Mouse (Mus musculus) intestine, postnatal 0 days (tissue): Measurements from ENCODE around the gene Dmbx1. TPM values are rescaled to one million over a fixed set of nuclear protein-coding genes. Genes with fewer than 3 reads are reported as not detected.

Source experiments
- ATAC-seq: fragments of 200-750 bp; cut with Nextera tagmentation; 2 replicates; pipeline ENCODE4 v1.8.0; 2017; ENCODE audit warnings: mild to moderate bottlenecking, moderate TSS enrichment, moderate library complexity
- H3K27ac ChIP-seq: fragments of 300-500 bp; sonication (generic); 2 replicates; pipeline ENCODE4 v1.5.1; 2014; ENCODE audit warnings: mild to moderate bottlenecking, low read depth, low read length, moderate library complexity
- H3K27me3 ChIP-seq: fragments of 300-500 bp; sonication (generic); replicated peaks from 2 replicates; pipeline ENCODE4 v1.6.1; 2014; ENCODE audit warnings: low read length, mixed read lengths; ENCODE audit not compliant: control insufficient read depth, insufficient read depth
- H3K36me3 ChIP-seq: fragments of 300-500 bp; sonication (generic); 2 replicates; pipeline ENCODE4 v1.6.1; 2014; ENCODE audit warnings: mild to moderate bottlenecking, moderate library complexity; ENCODE audit not compliant: control insufficient read depth, insufficient read depth
- H3K4me1 ChIP-seq: fragments of 300-500 bp; sonication (generic); replicated peaks from 2 replicates; pipeline ENCODE4 v1.6.1; 2014; ENCODE audit warnings: antibody characterized with exemption, low read length, mixed read lengths; ENCODE audit not compliant: control insufficient read depth, insufficient read depth
- H3K4me2 ChIP-seq: fragments of 300-500 bp; sonication (generic); replicated peaks from 2 replicates; pipeline ENCODE4 v1.6.1; 2014; ENCODE audit warnings: low read depth, mild to moderate bottlenecking, moderate library complexity
- H3K4me3 ChIP-seq: fragments of 300-500 bp; sonication (generic); 2 replicates; pipeline ENCODE4 v1.5.1; 2014; ENCODE audit warnings: low read depth, low read length
- H3K9ac ChIP-seq: fragments of 300-500 bp; sonication (generic); 2 replicates; pipeline ENCODE4 v1.6.1; 2014; ENCODE audit warnings: mild to moderate bottlenecking, low read depth, low read length
- H3K9me3 ChIP-seq: fragments of 300-500 bp; sonication (generic); 2 replicates; pipeline ENCODE4 v1.6.1; 2016; ENCODE audit warnings: mixed run types; ENCODE audit not compliant: control insufficient read depth
- CTCF ChIP-seq: sonication (generic); IDR thresholded peaks from 2 replicates; pipeline ENCODE4 v1.5.1; 2016; ENCODE audit warnings: low read depth, mild to moderate bottlenecking, control low read depth, antibody characterized with exemption, moderate library complexity
- WGBS: fragments of 180-500 bp; shearing (Covaris S2); extraction: QIAGEN DNeasy Blood & Tissue Kit; methylation state at CpG from one replicate; pipeline ENCODE4 v1.1.7; 2014; 5-methylcytosine and 5-hydroxymethylcytosine counted together
- polyA plus RNA-seq: library from polyadenylated mRNA; unstranded; fragments of >200 nt; fragmentation: Nextera tagmentation; extraction: Ambion mirVana; gene quantifications from 2 replicates; pipeline ENCODE4 v1.2.1, GENCODE M21; 2015

Gene Dmbx1
- polyA plus RNA-seq, 1 experiment from 2014 or later, result not detected

DNA sequence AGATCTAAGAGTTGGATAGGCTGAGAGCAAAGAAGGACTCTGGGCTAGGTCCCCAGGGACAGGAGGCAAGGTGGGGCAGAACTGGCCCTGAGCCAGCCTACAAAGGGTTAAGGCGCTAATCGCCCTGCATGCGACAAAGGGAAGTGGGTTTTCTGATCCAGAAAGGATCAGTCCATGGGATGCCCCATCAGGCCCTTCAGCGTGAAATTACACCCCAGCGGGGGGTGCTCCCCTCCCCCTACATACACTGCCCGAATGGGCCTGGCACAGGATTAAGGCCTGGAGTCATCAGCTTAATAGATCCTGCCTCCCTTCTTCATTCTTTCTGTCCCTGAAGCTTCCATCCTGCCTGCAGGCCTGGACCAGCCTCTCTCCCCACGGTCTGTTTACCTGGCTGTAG is 34.0 kb downstream of the Dmbx1 start:
- Histone ChIP-seq H3K9ac (no peak overlapping the region), H3K4me1 (no peaks in the 10 kb centered on the region), H3K4me3 (no peak overlapping the region), H3K27me3 (peaks cover 11% of the 10 kb centered on the region), H3K36me3 (no peaks in the 10 kb centered on the region), H3K9me3 (no peaks in the 10 kb centered on the region), H3K27ac (no peak overlapping the region), H3K4me2 (no peak overlapping the region)
- ATAC-seq, result no peak
- WGBS, result 29% methylated on average over 7 of the region's 7 CpGs
- no peak for TF ChIP-seq CTCF

- H3K4me3 ChIP-seq, result no peak overlapping the region
- H3K36me3 ChIP-seq, result no peaks in the 10 kb centered on the region
- H3K27me3 ChIP-seq, result peaks cover 20% of the 10 kb centered on the region
- no peaks in the 10 kb centered on the region for H3K9me3 ChIP-seq
- WGBS, result 34% methylated on average over 12 of the region's 12 CpGs
- H3K4me2 ChIP-seq, result no peak overlapping the region
- H3K27ac ChIP-seq, result no peak overlapping the region
- ATAC-seq, result no peak
- no peaks in the 10 kb centered on the region for H3K4me1 ChIP-seq
- no peak overlapping the region for H3K9ac ChIP-seq
- no peak for TF ChIP-seq CTCF
These were observed 35.4 kb downstream of the Dmbx1 start for GRCm38 (mm10) chr4:115904375-115904774.

DNA sequence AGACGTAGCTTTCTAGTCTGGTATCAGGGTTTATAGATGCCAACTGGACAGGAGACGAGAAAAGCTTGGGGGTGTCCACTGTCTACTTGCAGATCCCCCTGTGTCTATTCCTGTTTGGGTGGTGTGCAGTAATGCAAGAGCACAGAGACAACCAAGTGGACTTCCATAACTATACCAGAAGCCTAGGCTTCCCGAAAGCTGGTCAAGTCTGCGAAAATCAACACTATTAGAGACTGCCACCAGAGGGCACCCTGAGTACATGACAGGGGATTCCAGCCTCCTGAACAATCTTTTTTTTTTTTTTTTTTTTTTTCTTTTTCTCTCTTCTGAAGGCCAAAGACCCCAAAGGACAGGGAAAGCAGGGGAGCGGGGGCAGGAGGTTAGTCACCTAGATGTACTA is 36.9 kb downstream of the Dmbx1 start:
- no peak overlapping the region for H3K27ac ChIP-seq
- no peak for ATAC-seq
- no peaks in the 10 kb centered on the region for H3K9me3 ChIP-seq
- no peaks in the 10 kb centered on the region for H3K4me1 ChIP-seq
- H3K36me3 ChIP-seq, result no peaks in the 10 kb centered on the region
- H3K4me3 ChIP-seq, result no peak overlapping the region
- TF ChIP-seq CTCF, result peak; percentile 89
- peaks cover 31% of the 10 kb centered on the region for H3K27me3 ChIP-seq
- WGBS, result 19% methylated on average over 5 of the region's 5 CpGs
- H3K4me2 ChIP-seq, result no peak overlapping the region
- no peak overlapping the region for H3K9ac ChIP-seq

DNA sequence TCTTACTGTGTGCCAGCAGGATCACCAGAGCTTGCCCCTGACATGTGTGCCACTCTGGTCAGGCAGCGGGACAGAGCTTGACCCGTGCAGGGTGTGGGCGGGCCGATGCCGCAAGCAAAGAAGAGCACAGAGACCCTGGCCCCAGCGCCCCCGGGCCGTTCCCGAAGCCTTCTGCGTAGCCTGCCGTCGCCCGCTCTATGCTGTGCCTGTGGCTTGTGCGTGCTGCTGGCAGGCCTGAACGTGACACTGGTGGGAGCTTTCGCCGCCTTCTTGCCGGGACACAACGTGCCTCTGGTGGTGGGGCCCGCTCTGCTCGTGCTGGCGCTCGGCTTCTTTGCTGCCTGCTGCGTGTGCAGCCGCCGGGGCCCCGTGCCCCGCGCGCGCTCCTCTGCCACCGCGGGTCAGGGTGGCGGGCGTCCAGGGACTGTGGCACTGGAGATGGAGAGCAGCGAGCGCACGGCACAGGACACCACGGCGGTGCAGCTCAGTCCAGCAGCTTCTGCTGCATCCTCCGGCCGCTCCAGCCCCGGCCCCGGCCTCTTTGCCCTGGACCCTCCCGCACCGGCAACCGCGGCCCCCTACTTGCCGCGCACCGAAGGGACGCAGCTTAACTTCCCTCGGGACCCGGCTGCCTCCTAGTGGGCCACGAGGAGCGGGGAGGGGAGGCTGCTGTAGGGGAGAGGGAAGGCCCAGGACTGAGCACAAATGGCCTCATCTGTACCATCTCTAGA is 41.7 kb downstream of the Dmbx1 start:
- no peaks in the 10 kb centered on the region for H3K4me1 ChIP-seq
- no peak overlapping the region for H3K9ac ChIP-seq
- H3K27me3 ChIP-seq, result peaks cover 50% of the 10 kb centered on the region
- H3K27ac ChIP-seq, result no peak overlapping the region
- H3K4me3 ChIP-seq, result peak overlapping the region; percentile 14; the same call in 1 of the 2 replicates
- WGBS, result 2% methylated on average over 48 of the region's 56 CpGs
- no peaks in the 10 kb centered on the region for H3K36me3 ChIP-seq
- TF ChIP-seq CTCF, result peak; percentile 37
- peak overlapping the region; percentile 57 for H3K4me2 ChIP-seq
- no peaks in the 10 kb centered on the region for H3K9me3 ChIP-seq
- no peak for ATAC-seq

- Histone ChIP-seq H3K4me2 (no peak overlapping the region), H3K4me1 (no peaks in the 10 kb centered on the region), H3K27ac (no peak overlapping the region), H3K27me3 (peaks cover 50% of the 10 kb centered on the region), H3K4me3 (no peak overlapping the region), H3K9me3 (no peaks in the 10 kb centered on the region), H3K36me3 (no peaks in the 10 kb centered on the region), H3K9ac (no peak overlapping the region)
- WGBS, result 14% methylated on average over 3 of the region's 3 CpGs
- no peak for ATAC-seq
- TF ChIP-seq CTCF, result no peak
These were observed 45.4 kb downstream of the Dmbx1 start for GRCm38 (mm10) chr4:115894281-115894680.

GRCm38 (mm10) chr4:115890553-115890952 is 49.2 kb downstream of the Dmbx1 start, which contains the start of gene 6430628N08Rik:
Gene 6430628N08Rik, plus strand, starts transcription at chr4:115890665.
- WGBS, result 2% methylated on average over 31 of the region's 31 CpGs
- Histone ChIP-seq H3K36me3 (no peaks in the 10 kb centered on the region), H3K9ac (no peak within 1 kb of the TSS), H3K4me2 (peak within 1 kb of the TSS; percentile 54), H3K27ac (no peak within 1 kb of the TSS), H3K4me3 (peak within 1 kb of the TSS; percentile 17), H3K9me3 (no peaks in the 10 kb centered on the region), H3K4me1 (no peaks in the 10 kb centered on the region), H3K27me3 (peaks cover 23% of the 10 kb centered on the region; the same call in 1 of the 2 replicates)
- no peak for ATAC-seq
- no peak for TF ChIP-seq CTCF
